Mouse (Mus musculus) v-Abl transformed pro-B cells (cell line): ENCODE results near the gene Chrm1.

Experiments used
- in situ Hi-C, 2 experiments: fragments of 400-800 bp; cut with MboI; formaldehyde crosslinking; loops; one replicate each; pipeline ENCODE4 v1.15.1; 2025; ENCODE audit not compliant: unreplicated experiment in 2 of 2

Gene Chrm1

GRCm38 (mm10) chr19:8728335-8729099, 64.9 kb downstream of the Chrm1 start:
- in situ Hi-C loops = loop anchor here in 1 of 2 experiments (25.0 kb wide), 1 partner anchor 209 kb away; the partner anchor contains the start of genes Eml3, Mta2 and Rom1
